Mouse (Mus musculus) MEL (cell line): Measurements from ENCODE around the gene Kalrn. TPM values are rescaled to one million over a fixed set of nuclear protein-coding genes. Genes with fewer than 3 reads are reported as not detected.

Experiments
- DNase-seq: peaks from one replicate; pipeline ENCODE4 v3.0.0; 2011; ENCODE audit warnings: low read depth, low spot score
- H3K27ac ChIP-seq: 2 replicates; pipeline ENCODE4 v1.5.1; 2012; ENCODE audit warnings: low read depth, mild to moderate bottlenecking, control low read depth, low read length, moderate library complexity; ENCODE audit not compliant: control insufficient read depth
- H3K27me3 ChIP-seq, 2 experiments: fragments of 150-350 bp in 1 of 2; sonication (generic) in 1 of 2; 2 replicates each; pipeline ENCODE4 v1.6.1; 2012; ENCODE audit warnings: low read length in 2 of 2, mild to moderate bottlenecking in 2 of 2, improper control_type of control experiment in 1 of 2, moderate library complexity in 1 of 2; ENCODE audit not compliant: insufficient read depth in 2 of 2, control insufficient read depth in 1 of 2
- H3K36me3 ChIP-seq, 2 experiments: 2 replicates each; pipeline ENCODE4 v1.6.1; 2012 to 2014; ENCODE audit warnings: low read length in 2 of 2, improper control_type of control experiment in 1 of 2, inconsistent platforms in 1 of 2, mild to moderate bottlenecking in 1 of 2; ENCODE audit not compliant: insufficient read depth in 2 of 2, control insufficient read depth in 1 of 2
- H3K4me1 ChIP-seq, 2 experiments: fragments of 150-350 bp in 1 of 2; sonication (generic) in 1 of 2; 2 replicates each; pipeline ENCODE4 v1.6.1; 2012; ENCODE audit warnings: low read length in 2 of 2, improper control_type of control experiment in 1 of 2, mild to moderate bottlenecking in 1 of 2; ENCODE audit not compliant: insufficient read depth in 2 of 2, control insufficient read depth in 1 of 2
- H3K4me3 ChIP-seq, 2 experiments: fragments of 150-350 bp in 1 of 2; sonication (generic) in 1 of 2; 2 replicates each; pipeline ENCODE4 v1.5.1; 2012; ENCODE audit warnings: low read depth in 2 of 2, low read length in 2 of 2, mild to moderate bottlenecking in 2 of 2, moderate library complexity in 2 of 2, control low read depth in 1 of 2, improper control_type of control experiment in 1 of 2; ENCODE audit not compliant: control insufficient read depth in 1 of 2, insufficient read depth in 1 of 2
- H3K79me2 ChIP-seq: 2 replicates; pipeline ENCODE4 v1.6.1; 2012; ENCODE audit warnings: mild to moderate bottlenecking, low read length, moderate library complexity; ENCODE audit not compliant: control insufficient read depth, poor library complexity, insufficient read depth
- H3K9ac ChIP-seq: 2 replicates; pipeline ENCODE4 v1.6.1; 2012; ENCODE audit warnings: low read depth, mild to moderate bottlenecking, control low read depth, low read length, moderate library complexity; ENCODE audit not compliant: control insufficient read depth, poor library complexity, severe bottlenecking
- H3K9me3 ChIP-seq: fragments of 150-350 bp; sonication (generic); replicated peaks from 2 replicates; pipeline ENCODE4 v1.6.1; 2012; ENCODE audit warnings: mild to moderate bottlenecking, low read length, improper control_type of control experiment, moderate library complexity; ENCODE audit not compliant: insufficient read depth
- BHLHE40 ChIP-seq: IDR thresholded peaks from 2 replicates; pipeline ENCODE4 v1.6.1; 2012; ENCODE audit warnings: low read depth, mild to moderate bottlenecking, inconsistent platforms, low read length, improper control_type of control experiment, borderline replicate concordance
- CHD1 ChIP-seq: IDR thresholded peaks from 2 replicates; pipeline ENCODE4 v1.6.1; 2012; ENCODE audit warnings: low read depth, mild to moderate bottlenecking, inconsistent platforms, low read length, improper control_type of control experiment
- CHD2 ChIP-seq: IDR thresholded peaks from 2 replicates; pipeline ENCODE4 v1.6.1; 2011; ENCODE audit warnings: low read length, improper control_type of control experiment
- E2F4 ChIP-seq: IDR thresholded peaks from 2 replicates; pipeline ENCODE4 v1.6.1; 2011; ENCODE audit warnings: low read depth, low read length, improper control_type of control experiment, borderline replicate concordance
- ETS1 ChIP-seq: IDR thresholded peaks from 2 replicates; pipeline ENCODE4 v1.6.1; 2012; ENCODE audit warnings: low read depth, mild to moderate bottlenecking, inconsistent platforms, low read length, improper control_type of control experiment, moderate library complexity
- JUND ChIP-seq: IDR thresholded peaks from 2 replicates; pipeline ENCODE4 v1.6.1; 2011; ENCODE audit warnings: low read depth, mild to moderate bottlenecking, improper control_type of control experiment, low read length
- MAFK ChIP-seq: IDR thresholded peaks from 2 replicates; pipeline ENCODE4 v1.6.1; 2011; ENCODE audit warnings: low read depth, mild to moderate bottlenecking, low read length, improper control_type of control experiment, borderline replicate concordance
- MAX ChIP-seq: IDR thresholded peaks from 2 replicates; pipeline ENCODE4 v1.6.1; 2011; ENCODE audit warnings: low read length, improper control_type of control experiment
- MEF2A ChIP-seq: IDR thresholded peaks from 2 replicates; pipeline ENCODE4 v1.6.1; 2014; ENCODE audit warnings: low read depth, mild to moderate bottlenecking, inconsistent platforms, low read length, improper control_type of control experiment; ENCODE audit not compliant: poor library complexity, insufficient replicate concordance, severe bottlenecking; ENCODE audit errors: extremely low read depth
- MXI1 ChIP-seq: IDR thresholded peaks from 2 replicates; pipeline ENCODE4 v1.6.1; 2011; ENCODE audit warnings: mild to moderate bottlenecking, low read depth, low read length, improper control_type of control experiment
- NRF1 ChIP-seq: IDR thresholded peaks from 2 replicates; pipeline ENCODE4 v1.6.1; 2014; ENCODE audit warnings: low read depth, mild to moderate bottlenecking, inconsistent platforms, low read length, improper control_type of control experiment, moderate library complexity; ENCODE audit not compliant: poor library complexity, insufficient read depth, severe bottlenecking
- RAD21 ChIP-seq: IDR thresholded peaks from 2 replicates; pipeline ENCODE4 v1.6.1; 2011; ENCODE audit warnings: mild to moderate bottlenecking, low read depth, low read length, improper control_type of control experiment
- SMC3 ChIP-seq: IDR thresholded peaks from 2 replicates; pipeline ENCODE4 v1.6.1; 2011; ENCODE audit warnings: low read depth, low read length, improper control_type of control experiment
- USF1 ChIP-seq: IDR thresholded peaks from 2 replicates; pipeline ENCODE4 v1.6.1; 2014; ENCODE audit warnings: low read depth, mild to moderate bottlenecking, inconsistent platforms, low read length, improper control_type of control experiment, moderate library complexity
- USF2 ChIP-seq, 2 experiments: IDR thresholded peaks; 2 replicates each; pipeline ENCODE4 v1.6.1; 2011 to 2012; ENCODE audit warnings: improper control_type of control experiment in 2 of 2, low read length in 2 of 2, borderline replicate concordance in 1 of 2, inconsistent platforms in 1 of 2, low read depth in 1 of 2, mild to moderate bottlenecking in 1 of 2; ENCODE audit not compliant: insufficient read depth in 1 of 2
- ZC3H11A ChIP-seq: IDR thresholded peaks from 2 replicates; pipeline ENCODE4 v1.6.1; 2012; ENCODE audit warnings: low read depth, mild to moderate bottlenecking, inconsistent platforms, low read length, improper control_type of control experiment
- polyA plus RNA-seq, 2 experiments: library from polyadenylated mRNA; stranded (reverse) in 1 of 2; unstranded in 1 of 2; fragments of >175 nt in 1 of 2; fragments of >200 nt in 1 of 2; gene quantifications; 2 replicates each; pipeline versions ENCODE4 v1.2.1 to v1.2.4; 2012; ENCODE audit warnings: low replicate concordance in 2 of 2, low read depth in 1 of 2; ENCODE audit not compliant: insufficient read length in 2 of 2, insufficient read depth in 1 of 2, missing spikeins in 1 of 2
- total RNA-seq: library from RNA; depleted of rRNA; stranded (reverse); fragments of 300-350 nt; gene quantifications from 2 replicates; pipeline ENCODE4 v1.2.3, GENCODE M21; 2012

Gene Kalrn
- total and polyA plus RNA-seq, 3 experiments: 10.4 to 11.8 TPM; not detected in 1

GRCm38 (mm10) chr16:34592696-34593095, 19.4 kb upstream of the Kalrn start:
- Histone ChIP-seq H3K4me1 (no peaks in the 10 kb centered on the region), H3K4me3 (no peak overlapping the region), H3K79me2 (no peaks in the 10 kb centered on the region)
- TF ChIP-seq RAD21 (no peak), E2F4 (no peak), CHD2 (no peak), MAFK (no peak), USF2 (IDR thresholded peaks at IDR 0.05; ENCODE audit: borderline replicate concordance in 1 of 2, insufficient read depth in 1 of 2, low read depth in 1 of 2, low read length in 2 of 2) (no peak), SMC3 (no peak), BHLHE40 (no peak), NRF1 (no peak), ZC3H11A (no peak), CHD1 (no peak)
- TF ChIP-seq, all 39 proteins: peak for 0
- no peak for DNase-seq
- no peaks in the 10 kb centered on the region for H3K9me3 ChIP-seq
- no peaks in the 10 kb centered on the region for H3K36me3 ChIP-seq
- no peaks in the 10 kb centered on the region; a peak in 1 of 4 replicates for H3K27me3 ChIP-seq
- no peak overlapping the region for H3K9ac ChIP-seq
- H3K27ac ChIP-seq: no peak overlapping the region

GRCm38 (mm10) chr16:34591934-34592333, 18.6 kb upstream of the Kalrn start:
- no peak for TF ChIP-seq ETS1
- TF ChIP-seq USF1: no peak
- no peak for TF ChIP-seq MXI1
- TF ChIP-seq ZC3H11A: no peak
- no peak for TF ChIP-seq JUND
- TF ChIP-seq NRF1: no peak
- TF ChIP-seq MEF2A: no peak
- TF ChIP-seq MAX: no peak
- Histone ChIP-seq H3K9me3 (no peaks in the 10 kb centered on the region), H3K27ac (no peak overlapping the region), H3K27me3 (no peaks in the 10 kb centered on the region; a peak in 1 of 4 replicates), H3K9ac (no peak overlapping the region), H3K4me1 (no peaks in the 10 kb centered on the region), H3K4me3 (no peak overlapping the region), H3K79me2 (no peaks in the 10 kb centered on the region), H3K36me3 (no peaks in the 10 kb centered on the region)
- DNase-seq: no peak
